Mouse (Mus musculus) ES-Bruce4 (cell line): ENCODE measurements around the gene Psma7.

Experiments used
- CTCF ChIP-seq: IDR thresholded peaks from one replicate; pipeline ENCODE4 v1.8.1; 2011; ENCODE audit warnings: low read depth, low read length
- POLR2A ChIP-seq: IDR thresholded peaks from one replicate; pipeline ENCODE4 v1.8.1; 2011; ENCODE audit warnings: low read length; ENCODE audit not compliant: insufficient read depth

DNA sequence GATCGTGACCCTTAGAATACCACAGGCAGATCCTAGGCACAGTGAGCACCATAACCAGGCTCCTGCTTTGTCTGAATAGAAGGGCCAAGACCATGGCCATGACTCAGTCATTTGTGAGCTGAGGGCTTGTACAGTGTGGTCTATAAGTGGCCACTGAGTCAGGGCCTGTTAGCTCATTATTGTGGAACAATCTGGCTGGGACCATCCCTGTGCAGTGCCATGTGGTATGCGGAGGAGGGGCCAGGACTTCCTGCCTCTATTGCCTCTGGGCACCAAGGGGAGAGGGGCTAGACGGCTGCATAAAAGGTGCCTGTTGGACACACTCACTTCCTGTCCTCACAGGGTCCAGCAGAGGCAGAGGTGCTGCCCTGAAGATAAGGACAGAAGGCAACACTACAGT, 8.3 kb downstream of the Psma7 start:
- TF ChIP-seq POLR2A (no peak), CTCF (no peak)
